Mouse (Mus musculus) spleen, adult 2 months (tissue): ENCODE data around the gene Tmem129. TPM values are rescaled to one million over a fixed set of nuclear protein-coding genes. Genes with fewer than 3 reads are reported as not detected.

Experiments used
- DNase-seq, 2 experiments: peaks; one replicate each; pipeline versions ENCODE4 v3.0.0 to v3.0.0-alpha.2; 2012 to 2021; ENCODE audit warnings: low spot score in 2 of 2, low read depth in 1 of 2
- H3K27ac ChIP-seq: fragments of 200-500 bp; 2 replicates; pipeline ENCODE4 v1.5.1; 2012; ENCODE audit warnings: low read length, inconsistent platforms; ENCODE audit not compliant: insufficient read depth
- H3K27me3 ChIP-seq: fragments of 200-500 bp; 2 replicates; pipeline ENCODE4 v1.6.1; 2012; ENCODE audit warnings: mild to moderate bottlenecking, moderate library complexity, low read length, inconsistent platforms; ENCODE audit not compliant: control insufficient read depth, insufficient read depth
- H3K36me3 ChIP-seq: fragments of 200-500 bp; 2 replicates; pipeline ENCODE4 v1.6.1; 2012; ENCODE audit warnings: mild to moderate bottlenecking, low read length, inconsistent platforms; ENCODE audit not compliant: control insufficient read depth, insufficient read depth
- H3K4me1 ChIP-seq: fragments of 200-500 bp; 2 replicates; pipeline ENCODE4 v1.6.1; 2011; ENCODE audit warnings: inconsistent platforms; ENCODE audit not compliant: control insufficient read depth, insufficient read depth, insufficient read length
- H3K4me3 ChIP-seq: fragments of 200-500 bp; 2 replicates; pipeline ENCODE4 v1.5.1; 2011; ENCODE audit warnings: mild to moderate bottlenecking, inconsistent platforms; ENCODE audit not compliant: insufficient read depth, insufficient read length; ENCODE audit errors: extremely low read depth
- CTCF ChIP-seq: fragments of 200-500 bp; IDR thresholded peaks from 2 replicates; pipeline ENCODE4 v1.5.1; 2011; ENCODE audit warnings: mild to moderate bottlenecking, inconsistent platforms; ENCODE audit not compliant: insufficient read depth, insufficient read length, insufficient replicate concordance; ENCODE audit errors: extremely low read depth
- POLR2A ChIP-seq: fragments of 200-500 bp; IDR thresholded peaks from 2 replicates; pipeline ENCODE4 v1.6.1; 2011; ENCODE audit warnings: low read depth, low read length, inconsistent platforms
- WGBS: fragments of 180-500 bp; shearing (Covaris S2); methylation state at CpG from one replicate; pipeline ENCODE4 v1.1.7; 2018; 5-methylcytosine and 5-hydroxymethylcytosine counted together
- polyA plus RNA-seq: library from polyadenylated mRNA; depleted of rRNA; stranded (reverse); fragments of >200 nt; gene quantifications from 2 replicates; pipeline ENCODE4 v1.2.3, GENCODE M21; 2012; rRNA removed

The Tmem129 gene
- polyA plus RNA-seq, 1 experiment = 24.8 TPM

DNA sequence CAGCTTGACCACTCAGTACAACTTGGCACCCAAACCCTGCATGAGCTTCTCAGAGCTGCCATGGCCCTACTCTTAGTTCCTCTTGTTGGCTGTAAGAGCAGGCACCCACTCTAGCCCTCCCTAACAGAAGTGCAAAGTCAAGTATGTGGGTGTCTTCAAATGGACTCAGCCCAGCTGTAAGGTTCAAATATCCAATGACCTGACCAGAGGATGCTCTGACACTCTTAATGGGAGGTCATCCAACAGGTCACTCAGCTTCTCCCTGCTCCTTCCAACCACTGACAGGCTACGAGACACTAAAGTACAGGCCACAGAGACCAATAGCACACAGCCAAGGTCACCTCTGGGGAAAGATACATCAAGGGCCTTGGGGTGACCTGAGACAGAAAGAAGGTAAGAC, 49.0 kb downstream of the Tmem129 start:
- no peak overlapping the region for H3K27ac ChIP-seq
- no peak overlapping the region for H3K4me3 ChIP-seq
- 100% methylated on average over 1 of the region's 1 CpGs for WGBS
- H3K27me3 ChIP-seq = no peaks in the 10 kb centered on the region
- no peak for DNase-seq
- no peaks in the 10 kb centered on the region for H3K4me1 ChIP-seq
- TF ChIP-seq POLR2A (no peak), CTCF (no peak)
- H3K36me3 ChIP-seq = peaks cover 31% of the 10 kb centered on the region

- DNase-seq = no peak
- Histone ChIP-seq H3K27me3 (no peaks in the 10 kb centered on the region), H3K27ac (no peak overlapping the region), H3K4me3 (no peak overlapping the region), H3K36me3 (peaks cover 24% of the 10 kb centered on the region), H3K4me1 (no peaks in the 10 kb centered on the region)
- 96% methylated on average over 15 of the region's 15 CpGs for WGBS
- TF ChIP-seq POLR2A = no peak
- TF ChIP-seq CTCF = no peak
Measured at GRCm38 (mm10) chr5:33607434-33607833, 50.8 kb downstream of the Tmem129 start.

DNA sequence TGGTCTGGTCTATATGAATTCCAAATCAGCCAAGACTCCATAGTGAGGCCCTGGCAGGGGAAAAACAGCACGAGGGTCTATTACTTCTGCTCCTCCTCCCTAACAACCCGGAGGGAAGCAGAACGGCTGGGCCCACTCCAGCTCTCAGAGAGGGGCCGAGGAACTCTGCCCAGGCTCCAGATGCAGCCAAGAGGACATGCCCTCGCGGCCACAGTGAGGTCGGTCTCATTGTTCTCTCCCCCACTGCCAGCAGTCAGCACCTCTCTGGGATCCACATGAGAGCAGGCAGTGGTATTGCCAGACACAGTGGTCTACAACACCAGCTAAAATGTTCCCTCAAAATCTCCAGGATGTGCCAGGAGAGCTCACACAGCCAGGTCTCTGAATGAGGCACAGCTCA, 51.6 kb downstream of the Tmem129 start:
- no peak for DNase-seq
- Histone ChIP-seq H3K4me1 (no peaks in the 10 kb centered on the region), H3K27me3 (no peaks in the 10 kb centered on the region), H3K27ac (no peak overlapping the region), H3K36me3 (peaks cover 21% of the 10 kb centered on the region), H3K4me3 (no peak overlapping the region)
- TF ChIP-seq CTCF (no peak), POLR2A (no peak)
- WGBS = 93% methylated on average over 7 of the region's 7 CpGs

DNA sequence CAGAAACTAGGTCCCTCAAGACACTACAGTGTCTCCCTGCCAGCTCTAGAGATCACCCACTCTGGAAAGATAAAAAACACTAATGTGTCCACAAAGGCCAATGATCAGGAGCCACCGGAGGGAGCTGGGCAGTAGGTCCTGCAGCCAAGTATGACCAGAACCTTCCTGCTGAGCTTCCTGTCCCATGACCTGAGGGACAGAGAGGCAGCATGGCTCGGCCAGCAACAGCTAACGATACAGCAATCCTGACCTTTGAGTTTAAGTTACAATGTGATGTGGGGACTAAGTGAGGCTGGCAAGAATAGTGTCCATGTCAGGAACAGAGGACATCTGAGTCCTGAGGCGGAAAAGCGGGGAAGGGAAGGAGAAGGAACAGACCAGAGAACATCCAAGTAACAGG, 52.9 kb downstream of the Tmem129 start:
- H3K4me3 ChIP-seq = no peak overlapping the region
- no peaks in the 10 kb centered on the region for H3K27me3 ChIP-seq
- 87% methylated on average over 5 of the region's 5 CpGs for WGBS
- TF ChIP-seq CTCF = no peak
- DNase-seq = no peak
- H3K27ac ChIP-seq = no peak overlapping the region
- H3K36me3 ChIP-seq = peaks cover 23% of the 10 kb centered on the region
- H3K4me1 ChIP-seq = no peaks in the 10 kb centered on the region

Other genes starting within 250 kb of the Tmem129 start
- not detected in 2 replicates for gene Nkx1-1, start 224.4 kb downstream of the Tmem129 start, polyA plus RNA-seq
- gene Fam53a, start 28.8 kb downstream of the Tmem129 start, polyA plus RNA-seq = 29.2 and 60.8 TPM in 2 replicates
- 0.41 and 0.43 TPM in 2 replicates for gene Gm9903, start 28.5 kb downstream of the Tmem129 start, polyA plus RNA-seq
- gene Slbp, start 5.8 kb downstream of the Tmem129 start, polyA plus RNA-seq = 27.1 and 44.8 TPM in 2 replicates
- gene Tacc3, start 288 bp downstream of the Tmem129 start, polyA plus RNA-seq = 9.2 and 11.5 TPM in 2 replicates
- gene Fgfr3, start 63.3 kb upstream of the Tmem129 start, polyA plus RNA-seq = 29.6 and 34.0 TPM in 2 replicates
- 33.8 and 39.6 TPM in 2 replicates for gene Letm1, start 124.4 kb upstream of the Tmem129 start, polyA plus RNA-seq
- gene Nsd2, start 162.3 kb upstream of the Tmem129 start, polyA plus RNA-seq = 7.5 and 7.6 TPM in 2 replicates